Mouse (Mus musculus) CH12.LX (cell line): ENCODE results near the gene Dcpp1.

Experiments used
- ETS1 ChIP-seq: conservative IDR thresholded peaks from 2 replicates; pipeline ENCODE4 v1.6.1; 2012; ENCODE audit warnings: low read depth, mild to moderate bottlenecking, inconsistent platforms, low read length, improper control_type of control experiment, moderate library complexity
- MEF2A ChIP-seq: IDR thresholded peaks from 2 replicates; pipeline ENCODE4 v1.6.1; 2014; ENCODE audit warnings: low read depth, mild to moderate bottlenecking, inconsistent platforms, low read length, improper control_type of control experiment, borderline replicate concordance

DNA sequence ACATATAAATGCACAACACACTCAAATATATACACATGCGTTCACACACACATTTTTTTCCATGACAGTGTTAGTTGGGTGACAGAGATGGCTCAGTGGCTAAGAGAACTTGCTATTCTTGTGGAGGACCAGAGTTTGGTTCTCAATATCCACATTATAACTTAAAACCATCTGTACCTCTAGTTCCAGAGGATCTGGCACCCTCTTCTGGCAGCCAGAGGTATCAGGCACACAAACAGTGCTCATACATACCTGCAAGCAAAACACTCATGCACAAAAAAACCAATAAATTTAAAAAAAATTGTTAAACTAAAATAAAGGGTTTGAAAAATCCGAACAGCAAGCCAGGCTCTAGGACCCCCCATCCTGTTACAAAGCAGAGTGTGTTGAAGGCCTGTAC is 30.6 kb upstream of the Dcpp1 start:
- TF ChIP-seq MEF2A: no peak
- TF ChIP-seq ETS1: no peak
